Mouse (Mus musculus) cerebellum, adult 9-10 months (tissue): ENCODE data around the gene Ptger1.

Experiments
- DNase-seq: peaks from one replicate; pipeline ENCODE4 v3.0.0; 2022

Ptger1 gene

DNA sequence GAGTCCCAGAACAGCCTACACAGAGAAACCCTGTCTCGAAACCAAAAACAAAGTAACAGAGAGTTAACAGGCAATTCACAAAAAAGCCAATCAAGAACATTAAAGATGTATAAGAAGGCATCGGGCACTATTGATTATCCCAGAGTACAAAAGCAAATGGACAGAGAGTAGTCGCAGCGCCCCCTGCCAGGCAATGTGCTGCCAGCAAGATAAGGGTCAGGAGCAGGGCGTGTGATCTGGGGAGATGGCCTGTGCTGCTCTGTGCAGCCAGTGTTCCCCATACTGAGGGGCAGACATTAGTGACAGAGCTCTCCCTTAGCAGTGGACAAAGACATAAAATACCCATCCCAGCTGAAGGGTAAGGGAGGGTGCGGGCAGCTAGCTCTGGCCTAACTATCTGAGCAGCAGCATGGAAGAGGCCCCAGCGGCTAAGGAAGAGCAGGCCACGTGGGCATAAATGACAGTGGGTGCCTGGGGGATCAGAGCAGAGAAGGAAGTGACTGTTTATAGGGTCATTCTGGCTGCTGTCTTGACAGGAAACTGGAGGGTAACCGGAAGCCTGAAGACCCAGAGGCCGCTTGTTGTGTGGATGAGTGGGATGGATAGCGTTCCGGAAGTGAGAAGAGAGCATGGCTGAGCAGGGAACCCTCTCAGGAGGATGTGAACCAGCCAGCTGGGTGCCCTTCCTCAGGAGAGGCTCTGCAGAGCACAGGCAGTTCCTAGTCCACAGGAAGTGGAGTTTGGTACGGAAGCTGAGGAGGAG lies 9.8 kb upstream of the Ptger1 start:
- no peak for DNase-seq

DNA sequence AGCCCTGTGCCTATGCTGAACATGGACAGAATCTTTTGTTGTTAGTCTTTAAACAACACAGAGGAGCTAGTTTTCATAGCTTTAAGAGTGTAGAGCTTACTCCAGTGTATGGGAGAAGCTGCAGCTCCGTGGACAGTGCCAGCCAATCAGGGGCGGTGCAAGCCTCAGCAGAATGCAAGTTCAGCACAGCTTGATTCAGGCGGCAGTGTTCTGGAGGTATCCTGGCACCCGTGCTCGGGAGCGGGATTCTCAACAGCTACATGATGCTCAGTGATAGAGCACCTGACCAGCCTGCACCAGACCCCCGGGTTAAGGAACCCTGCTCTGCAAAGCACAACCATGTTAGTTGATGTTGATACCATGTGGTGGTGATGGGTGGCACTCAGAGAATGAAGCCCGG lies 5.9 kb upstream of the Ptger1 start:
- no peak for DNase-seq

GRCm38 (mm10) chr8:83660995-83661680 lies 5.3 kb upstream of the Ptger1 start:
- DNase-seq, result no peak

DNA sequence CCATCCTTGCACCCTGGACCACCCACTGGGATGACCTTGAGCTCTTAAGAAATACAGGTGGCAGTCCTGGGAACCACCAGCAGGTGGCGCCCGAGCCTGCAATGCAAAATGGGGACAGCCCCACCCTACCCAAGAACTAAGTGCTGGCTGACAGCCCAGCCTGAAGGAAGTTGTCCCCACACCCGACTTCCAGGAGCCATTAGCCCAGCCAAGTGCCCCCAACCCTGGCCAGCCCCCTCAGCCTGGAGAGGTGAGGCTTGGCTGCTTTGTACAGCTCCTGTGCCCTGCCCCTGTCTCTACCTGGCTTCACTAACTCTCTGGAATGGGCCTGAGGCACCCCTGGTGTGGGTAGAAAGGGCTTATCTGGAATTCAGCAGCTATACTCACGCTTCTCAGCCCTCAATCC lies 4.1 kb upstream of the Ptger1 start:
- peak; percentile 92 for DNase-seq

DNA sequence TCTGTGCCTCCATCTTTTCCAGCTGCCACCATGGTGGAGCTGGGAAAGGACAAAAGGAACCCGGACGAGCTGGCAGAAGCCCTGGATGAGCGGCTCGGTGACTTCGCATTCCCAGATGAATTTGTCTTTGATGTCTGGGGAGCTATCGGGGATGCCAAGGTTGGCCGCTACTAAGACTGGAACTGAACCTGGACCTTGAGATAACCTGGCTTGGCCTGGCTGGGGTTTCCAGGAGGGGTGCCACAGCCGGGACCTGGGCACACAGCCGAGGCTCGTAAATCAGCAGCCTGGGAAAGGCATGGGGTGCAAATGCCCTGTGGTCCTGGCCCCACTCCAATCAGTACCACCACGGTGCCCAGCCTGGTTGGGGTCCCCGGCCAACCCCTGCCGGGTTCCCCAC lies 2.4 kb upstream of the Ptger1 start:
- no peak for DNase-seq

- DNase-seq, result no peak
Observed at GRCm38 (mm10) chr8:83664931-83665625, 1.4 kb upstream of the Ptger1 start.

GRCm38 (mm10) chr8:83666866-83667234 lies 372 bp downstream of the Ptger1 start:
- DNase-seq, result no peak

DNA sequence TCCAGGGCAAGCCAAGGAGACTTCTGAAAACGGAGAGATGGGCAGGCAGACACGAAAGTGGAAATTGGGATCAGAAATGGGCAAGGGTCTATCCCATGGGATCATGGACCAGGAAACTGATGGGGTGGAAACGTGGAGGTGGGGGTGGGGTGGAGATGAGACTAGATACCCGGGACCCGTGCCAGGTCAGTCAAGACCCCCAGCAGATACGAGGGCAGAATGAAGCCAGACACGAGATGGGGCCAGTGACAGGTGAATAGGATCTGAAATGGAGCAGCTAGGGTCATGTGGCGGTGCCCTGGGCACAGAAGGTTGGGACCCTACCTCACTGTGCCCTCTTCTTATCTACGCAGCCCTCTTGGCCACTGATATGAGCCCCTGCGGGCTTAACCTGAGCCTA lies 1.0 kb downstream of the Ptger1 start:
- DNase-seq, result no peak

- DNase-seq, result peak; percentile 55
Observed at GRCm38 (mm10) chr8:83668010-83668916, 1.8 kb downstream of the Ptger1 start.

- no peak for DNase-seq
Observed at GRCm38 (mm10) chr8:83669013-83669412, 2.5 kb downstream of the Ptger1 start.

DNA sequence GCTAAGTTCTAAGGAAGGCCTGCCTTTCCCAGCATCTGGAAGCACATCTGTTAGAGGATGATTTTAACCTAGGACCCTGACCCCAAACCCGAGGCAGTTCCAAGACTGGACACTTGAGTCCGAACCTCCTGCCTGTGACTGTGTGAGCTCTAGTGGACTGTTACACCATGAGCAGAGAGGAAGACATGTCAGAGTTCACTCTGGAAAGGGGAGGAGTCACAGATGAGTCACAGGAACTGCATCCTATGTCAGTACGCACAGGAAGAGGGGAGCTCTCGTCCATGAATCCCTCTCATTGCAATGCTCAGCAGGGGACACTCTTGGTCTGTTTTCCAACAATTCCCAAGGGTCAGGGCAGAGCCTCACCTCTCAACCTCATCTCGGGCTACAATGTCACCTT lies 6.5 kb downstream of the Ptger1 start:
- no peak for DNase-seq

DNA sequence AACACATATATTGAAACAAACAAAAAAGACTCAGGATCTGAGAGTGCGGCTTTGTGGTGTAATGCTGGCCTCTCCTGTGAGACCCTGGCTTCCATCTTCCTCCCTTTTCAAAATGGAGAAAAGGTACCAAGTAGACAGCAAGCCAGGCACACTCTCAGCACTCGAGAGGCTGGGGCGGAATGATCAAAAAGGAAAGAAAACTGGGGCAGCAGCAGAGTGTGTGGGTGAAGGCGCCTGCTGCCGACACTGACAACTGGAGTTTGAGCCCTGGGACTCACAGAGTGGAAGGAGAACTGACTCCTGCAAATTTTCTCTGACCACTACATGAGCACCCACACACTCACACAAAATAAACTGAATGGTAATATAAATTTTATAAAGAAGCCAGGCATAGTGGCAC lies 8.0 kb downstream of the Ptger1 start:
- no peak for DNase-seq

- DNase-seq, result no peak
Observed at GRCm38 (mm10) chr8:83679866-83680265, 13.4 kb downstream of the Ptger1 start.

DNA sequence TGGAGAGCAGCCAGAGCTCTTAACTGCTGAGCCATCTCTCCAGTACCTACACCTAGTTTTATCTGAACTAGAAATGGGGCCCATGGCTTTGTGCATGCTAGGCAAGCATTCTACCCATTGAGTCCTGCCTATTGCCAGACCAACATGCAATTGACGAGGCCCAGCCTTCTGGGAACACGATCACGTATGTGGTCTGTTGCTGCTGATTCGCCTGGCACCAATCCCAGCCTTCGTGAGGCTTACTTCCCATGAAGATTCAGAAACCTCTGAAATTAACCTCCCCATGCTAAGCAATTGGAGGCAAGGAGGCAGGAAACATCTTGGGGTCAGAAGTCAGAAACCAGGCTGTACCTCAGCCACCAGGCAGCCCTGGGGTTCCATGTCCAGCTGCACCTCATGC lies 14.1 kb downstream of the Ptger1 start:
- DNase-seq, result no peak

GRCm38 (mm10) chr8:83681099-83681498 lies 14.6 kb downstream of the Ptger1 start:
- DNase-seq, result no peak

- no peak for DNase-seq
Observed at GRCm38 (mm10) chr8:83684517-83684916, 18.0 kb downstream of the Ptger1 start.

- no peak for DNase-seq
Observed at GRCm38 (mm10) chr8:83689264-83689663, 22.8 kb downstream of the Ptger1 start.

- no peak for DNase-seq
Observed at GRCm38 (mm10) chr8:83693609-83694236, 27.2 kb downstream of the Ptger1 start.

DNA sequence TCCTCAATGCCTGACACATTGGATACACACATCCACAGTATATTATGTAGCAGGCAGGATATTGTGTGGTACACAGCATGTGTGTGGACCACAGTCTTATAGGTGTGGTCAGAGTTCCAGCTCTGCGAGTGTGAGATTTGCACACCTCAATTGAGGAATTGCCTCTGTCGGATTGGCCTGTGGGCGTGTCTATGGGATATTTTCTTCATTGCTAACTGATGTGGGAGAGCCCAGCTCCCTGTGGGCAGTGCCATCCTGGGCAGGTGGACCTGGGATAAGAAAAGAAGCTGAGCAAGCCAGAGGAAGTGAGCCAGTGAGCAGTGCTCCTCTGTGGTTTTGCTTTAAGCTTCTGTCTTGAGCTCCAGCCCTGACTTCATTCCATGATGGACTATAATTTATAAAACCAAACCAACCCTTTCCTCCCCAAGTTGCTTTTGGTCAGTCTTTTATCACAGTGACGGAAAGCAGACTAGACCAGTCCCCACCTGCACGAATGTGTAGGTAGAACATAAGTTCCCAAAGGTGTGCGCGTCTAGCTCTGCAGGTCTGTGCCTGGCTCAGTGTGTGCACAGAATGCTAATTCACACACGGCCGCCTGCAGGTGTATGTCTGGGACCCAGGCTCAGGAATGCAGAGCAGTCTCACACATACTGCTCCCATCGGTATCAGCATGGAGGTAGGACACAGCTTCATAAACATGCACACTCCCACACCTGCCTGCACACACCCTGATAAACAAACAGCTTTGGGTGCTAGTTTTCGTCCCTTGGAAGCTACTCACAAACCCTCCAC lies 28.1 kb downstream of the Ptger1 start:
- DNase-seq, result no peak

DNA sequence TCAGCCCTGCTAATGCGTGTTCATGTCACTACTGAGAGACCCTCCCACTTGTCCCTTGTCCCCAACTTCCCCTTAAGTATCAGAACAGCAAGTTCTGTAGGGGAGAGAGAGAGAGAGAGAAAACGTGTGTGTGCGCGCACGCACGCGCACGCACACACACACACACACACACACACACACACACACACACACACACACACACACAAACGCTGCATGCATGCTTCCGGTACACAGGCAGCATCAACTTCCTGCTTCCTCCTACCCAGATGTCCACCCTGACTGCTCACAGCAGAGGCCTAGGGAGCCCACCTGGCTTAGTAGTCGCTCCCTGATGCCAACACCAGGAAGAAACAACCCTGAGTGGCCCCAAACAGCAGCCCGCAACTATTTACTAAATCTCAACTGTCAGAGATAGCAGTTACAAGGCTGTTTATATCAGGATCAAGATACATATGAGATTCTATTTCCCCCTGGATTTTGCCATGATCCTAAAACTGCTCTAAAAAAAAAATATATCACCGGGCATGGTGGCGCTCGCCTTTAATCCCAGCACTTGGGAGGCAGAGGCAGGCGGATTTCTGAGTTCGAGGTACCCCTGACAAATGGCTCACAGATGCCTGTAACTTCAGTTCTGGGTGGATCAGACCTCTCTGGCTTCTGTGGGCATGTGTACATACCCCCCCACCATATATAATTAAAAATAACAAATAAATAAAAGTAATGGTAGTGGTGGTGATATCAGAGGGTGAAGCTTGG lies 29.1 kb downstream of the Ptger1 start:
- DNase-seq, result no peak
